Mouse (Mus musculus) testis, adult 2 months (tissue): ENCODE data around the gene Bin2. TPM values are rescaled to one million over a fixed set of nuclear protein-coding genes. Genes with fewer than 3 reads are reported as not detected.
A peak's percentile ranks its signal among the peaks of the same experiment; 100 is the strongest.
"Not testable (repeated sequence)": the region's sequence is repeated elsewhere in the genome, so short reads cannot be mapped to it uniquely, and the experiment has no call there.

Experiments used
- H3K27ac ChIP-seq: fragments of 200-500 bp; 2 replicates; pipeline ENCODE4 v1.5.1; 2012; ENCODE audit warnings: low read depth, low read length; ENCODE audit not compliant: control insufficient read depth, insufficient read depth
- H3K27me3 ChIP-seq: fragments of 200-500 bp; 2 replicates; pipeline ENCODE4 v1.6.1; 2012; ENCODE audit warnings: mild to moderate bottlenecking, low read length, moderate library complexity; ENCODE audit not compliant: control insufficient read depth, insufficient read depth
- H3K36me3 ChIP-seq: fragments of 200-500 bp; 2 replicates; pipeline ENCODE4 v1.6.1; 2012; ENCODE audit warnings: mild to moderate bottlenecking, low read length; ENCODE audit not compliant: control insufficient read depth, insufficient read depth
- H3K4me1 ChIP-seq: fragments of 200-500 bp; 2 replicates; pipeline ENCODE4 v1.6.1; 2012; ENCODE audit warnings: low read length; ENCODE audit not compliant: control insufficient read depth, insufficient read depth
- H3K4me3 ChIP-seq: fragments of 200-500 bp; 2 replicates; pipeline ENCODE4 v1.5.1; 2012; ENCODE audit warnings: low read depth, mild to moderate bottlenecking, low read length, moderate library complexity, mixed read lengths; ENCODE audit not compliant: control insufficient read depth
- CTCF ChIP-seq: fragments of 200-500 bp; IDR thresholded peaks from 2 replicates; pipeline ENCODE4 v1.5.1; 2012; ENCODE audit warnings: low read depth, mild to moderate bottlenecking, inconsistent platforms, low read length, moderate library complexity; ENCODE audit not compliant: control insufficient read depth, insufficient read depth, insufficient replicate concordance
- POLR2A ChIP-seq: fragments of 200-500 bp; IDR thresholded peaks from 2 replicates; pipeline ENCODE4 v1.6.1; 2012; ENCODE audit warnings: low read depth, mild to moderate bottlenecking, inconsistent platforms, low read length, moderate library complexity; ENCODE audit not compliant: control insufficient read depth
- polyA plus RNA-seq: library from polyadenylated mRNA; depleted of rRNA; stranded (reverse); fragments of >200 nt; gene quantifications from 2 replicates; pipeline ENCODE4 v1.2.3, GENCODE M21; 2012

The Bin2 gene
- polyA plus RNA-seq, 1 experiment = 19.7 TPM

GRCm38 (mm10) chr15:100611951-100612350 lies 57.4 kb downstream of the Bin2 start:
- Histone ChIP-seq H3K4me1 (peaks cover 12% of the 10 kb centered on the region), H3K27me3 (no peaks in the 10 kb centered on the region), H3K27ac (no peak overlapping the region), H3K4me3 (no peak overlapping the region), H3K36me3 (no peaks in the 10 kb centered on the region; the same call in 1 of the 2 replicates)
- TF ChIP-seq CTCF = no peak
- TF ChIP-seq POLR2A = no peak

- not testable (repeated sequence) for H3K27me3 ChIP-seq, H3K36me3 ChIP-seq, H3K4me3 ChIP-seq, H3K4me1 ChIP-seq, H3K27ac ChIP-seq
Measured at GRCm38 (mm10) chr15:100606677-100607076, 62.7 kb downstream of the Bin2 start.

- no peak for TF ChIP-seq CTCF
- TF ChIP-seq POLR2A = no peak
- peaks cover 20% of the 10 kb centered on the region for H3K4me1 ChIP-seq
- H3K27ac ChIP-seq = no peak overlapping the region
- H3K36me3 ChIP-seq = no peaks in the 10 kb centered on the region
- H3K4me3 ChIP-seq = peak overlapping the region; percentile 71
- H3K27me3 ChIP-seq = no peaks in the 10 kb centered on the region
Measured at GRCm38 (mm10) chr15:100601669-100602068, 67.7 kb downstream of the Bin2 start.

GRCm38 (mm10) chr15:100600696-100601272 lies 68.6 kb downstream of the Bin2 start:
- TF ChIP-seq CTCF (no peak), POLR2A (0 out of 2 replicates have a peak, but pooled peaks have one; percentile 7)
- Histone ChIP-seq H3K36me3 (no peaks in the 10 kb centered on the region), H3K27me3 (no peaks in the 10 kb centered on the region), H3K4me3 (peak overlapping the region; percentile 71), H3K27ac (no peak overlapping the region), H3K4me1 (peaks cover 20% of the 10 kb centered on the region)

GRCm38 (mm10) chr15:100600047-100600695 lies 69.2 kb downstream of the Bin2 start:
- TF ChIP-seq CTCF = no peak
- 0 out of 2 replicates have a peak, but pooled peaks have one; percentile 10 for TF ChIP-seq POLR2A
- H3K27me3 ChIP-seq = no peaks in the 10 kb centered on the region
- H3K27ac ChIP-seq = no peak overlapping the region

GRCm38 (mm10) chr15:100599276-100600046 lies 69.9 kb downstream of the Bin2 start, which contains the start of gene Pou6f1:
TSS of gene Pou6f1 (minus strand) at chr15:100599984.
- Histone ChIP-seq H3K4me3 (peak within 1 kb of the TSS; percentile 71), H3K27me3 (no peaks in the 10 kb centered on the region), H3K4me1 (peaks cover 17% of the 10 kb centered on the region), H3K27ac (no peak within 1 kb of the TSS), H3K36me3 (no peaks in the 10 kb centered on the region)
- no peak for TF ChIP-seq CTCF
- TF ChIP-seq POLR2A = no peak

More at GRCm38 (mm10) chr15:100600047-100600695, 69.2 kb downstream of the Bin2 start:
- Histone ChIP-seq H3K36me3 (no peaks in the 10 kb centered on the region), H3K4me3 (peak overlapping the region; percentile 71), H3K4me1 (peaks cover 17% of the 10 kb centered on the region)

- Histone ChIP-seq H3K4me1 (peaks cover 17% of the 10 kb centered on the region), H3K4me3 (peak overlapping the region; percentile 64), H3K27me3 (no peaks in the 10 kb centered on the region), H3K27ac (no peak overlapping the region), H3K36me3 (no peaks in the 10 kb centered on the region)
- TF ChIP-seq CTCF = no peak
- TF ChIP-seq POLR2A = no peak
Measured at GRCm38 (mm10) chr15:100598883-100599275, 70.5 kb downstream of the Bin2 start.
